Mouse (Mus musculus) yolk sac, embryonic 10.5 days (tissue): ENCODE results near the gene Lmx1b.
A peak's percentile ranks its signal among the peaks of the same experiment; 100 is the strongest.

Source experiments
- DNase-seq: peaks from one replicate; pipeline ENCODE4 v3.0.0-alpha.2; 2017; ENCODE audit warnings: low spot score

The Lmx1b gene

DNA sequence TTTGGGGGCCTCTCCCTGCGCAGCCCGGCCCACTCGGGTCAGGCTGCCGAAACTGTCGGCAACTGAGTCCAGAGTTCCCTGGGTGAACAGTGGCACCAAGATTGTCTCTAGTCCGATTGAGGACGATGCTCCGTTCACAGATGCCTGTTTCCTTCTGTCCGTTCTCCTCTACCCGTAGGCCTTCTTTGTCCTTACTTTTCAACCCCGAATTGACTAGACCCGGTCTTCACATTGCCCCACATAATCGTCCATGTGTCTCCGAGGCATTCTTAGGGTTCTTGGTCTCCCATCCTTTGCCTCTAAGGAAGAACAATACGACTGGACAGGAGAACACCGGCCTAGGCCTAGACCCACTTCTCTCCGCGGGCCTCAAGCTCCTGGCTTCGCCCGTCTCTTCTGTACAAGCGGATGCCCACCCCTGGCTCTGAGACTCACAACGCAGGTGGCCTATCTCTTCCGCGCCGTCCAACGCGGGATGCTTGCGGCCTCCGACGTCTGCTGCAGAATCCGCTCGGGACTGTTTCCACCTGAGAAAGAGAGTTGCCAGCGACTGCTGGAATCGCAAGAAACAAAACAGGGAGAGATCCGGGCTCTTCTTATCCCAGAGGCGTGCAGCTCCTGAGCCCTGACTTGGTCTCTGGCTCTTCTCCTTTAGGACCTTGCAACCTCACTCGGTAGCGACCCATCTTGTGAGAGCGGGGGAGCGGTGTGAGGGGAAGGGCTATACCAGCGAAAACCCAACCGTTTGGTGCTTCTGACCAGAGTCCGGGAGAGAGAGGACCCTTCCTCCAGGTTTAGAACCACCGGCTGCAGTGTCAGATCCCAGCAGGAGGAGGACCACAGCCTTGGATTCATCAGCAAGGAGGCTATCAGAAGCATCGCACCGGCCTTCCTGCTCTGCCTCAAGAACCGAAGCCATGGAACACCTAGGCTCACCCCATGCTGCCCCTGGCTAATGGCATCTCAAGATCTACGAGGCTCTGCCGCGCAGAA, 3.7 kb upstream of the Lmx1b start:
- DNase-seq = no peak

DNA sequence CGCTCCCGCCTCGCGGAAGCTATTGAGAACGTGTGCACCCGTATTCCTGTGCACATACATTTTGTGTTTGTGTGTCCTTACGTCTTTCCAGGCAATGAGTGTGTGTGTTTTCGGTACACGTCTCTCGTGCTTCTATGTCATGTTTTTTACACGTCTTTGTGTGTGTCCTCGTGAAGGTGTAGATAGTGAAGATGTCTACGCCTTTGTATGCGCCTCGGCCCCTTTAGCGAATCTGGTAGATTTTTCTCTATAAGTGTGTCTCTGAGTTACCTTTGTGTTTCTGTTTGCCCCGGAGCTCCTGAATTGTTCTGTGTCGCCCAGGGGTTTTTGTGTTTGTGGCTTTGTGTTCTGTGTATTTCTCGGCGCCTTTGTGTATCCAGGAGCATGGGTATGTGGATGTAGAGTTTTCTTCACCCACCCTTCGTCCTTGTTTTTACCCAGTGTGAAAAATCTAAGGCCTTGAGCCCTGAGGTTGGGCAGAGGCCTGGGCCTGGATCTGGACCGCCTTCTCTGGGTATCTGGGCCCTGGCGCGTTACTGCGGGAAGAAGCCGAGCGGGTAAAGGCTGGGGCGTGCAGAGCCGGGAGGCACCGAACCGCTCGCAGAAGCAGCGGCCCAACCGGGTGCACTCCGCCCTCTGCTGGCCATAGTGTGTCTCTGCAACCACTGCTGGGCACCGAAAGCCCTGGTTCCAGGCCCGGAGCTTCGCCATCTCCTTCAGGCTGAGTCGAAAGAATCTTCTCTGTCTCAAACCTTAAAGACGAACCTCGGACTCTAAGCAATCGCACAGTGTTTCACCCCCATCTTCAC, 2.5 kb upstream of the Lmx1b start:
- no peak for DNase-seq

DNA sequence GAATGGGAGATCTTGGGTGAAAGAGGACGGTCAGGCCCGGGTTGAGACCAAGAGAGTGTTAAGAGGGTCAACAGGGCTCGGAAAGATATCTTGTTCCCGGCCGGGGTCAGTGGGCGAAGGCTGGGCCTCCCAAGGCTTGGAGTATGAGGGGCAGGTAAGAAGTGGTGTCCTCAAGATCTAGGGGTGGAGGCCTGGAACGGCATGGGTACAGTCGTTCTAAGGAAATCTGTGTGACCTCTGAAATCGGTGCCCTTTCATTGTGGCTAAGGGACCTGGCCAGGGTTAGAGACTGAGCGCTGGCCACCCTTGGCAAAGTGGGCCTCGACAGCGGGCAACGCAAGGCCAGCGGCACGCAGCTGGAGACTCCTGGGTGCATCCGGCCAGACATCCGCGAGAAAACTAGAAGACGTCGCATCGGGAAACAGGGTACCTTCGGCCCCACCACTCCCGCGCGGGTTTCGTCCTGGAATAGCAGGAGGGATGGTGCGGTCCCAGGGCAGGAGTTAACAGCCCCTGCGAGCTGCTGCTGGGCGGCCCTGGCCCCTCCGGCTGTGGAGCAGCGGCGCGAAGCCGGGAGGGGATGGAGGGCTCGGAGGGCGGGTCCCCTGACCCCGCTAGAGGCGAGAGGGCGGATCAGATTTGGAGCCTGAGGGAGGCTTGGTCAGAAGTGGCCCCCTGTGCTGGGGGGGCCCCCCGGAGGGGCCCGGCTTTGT, 1.7 kb upstream of the Lmx1b start:
- no peak for DNase-seq

DNA sequence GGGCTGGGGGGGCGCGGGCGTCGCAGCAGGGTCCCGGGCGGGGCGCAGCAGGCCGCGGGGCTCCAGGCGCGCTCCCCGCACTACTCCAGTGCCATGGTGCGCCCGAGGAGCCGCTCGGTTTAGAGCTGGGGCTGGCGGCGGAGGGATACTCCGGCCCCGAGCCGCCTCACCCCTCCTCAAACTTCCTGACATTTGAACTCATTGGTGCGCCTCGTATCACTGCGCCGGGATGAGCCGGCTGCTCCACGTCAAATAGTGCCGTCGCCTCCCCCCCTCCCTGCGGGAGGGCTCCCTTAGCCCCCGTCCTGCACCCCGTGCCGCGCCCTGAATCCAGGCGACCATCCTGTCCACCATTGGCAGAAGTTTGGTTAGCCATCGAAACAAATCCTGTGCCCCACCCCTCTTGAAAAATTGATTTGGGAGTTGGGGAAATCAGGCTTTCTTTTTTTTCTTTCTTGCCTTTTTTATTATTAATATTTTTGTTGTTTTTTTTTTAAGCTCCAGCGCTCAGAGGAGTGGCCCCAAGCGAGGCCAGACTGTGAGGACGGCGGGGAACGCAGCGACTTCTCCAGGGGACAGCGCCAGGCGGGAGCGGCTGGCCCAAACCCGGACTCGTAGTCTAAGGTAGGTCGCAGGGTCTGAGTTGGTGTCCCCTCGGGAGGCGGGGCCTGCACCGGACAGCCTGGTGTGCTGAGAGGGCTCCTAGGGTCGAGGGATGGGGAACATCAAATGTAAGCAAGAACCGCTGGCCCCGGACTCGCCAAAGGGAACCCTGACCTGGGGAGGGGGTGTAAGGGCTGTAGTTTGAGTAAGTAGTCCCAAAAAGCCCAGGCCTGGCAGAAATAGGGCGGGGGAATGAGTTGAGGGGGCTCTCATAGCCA, 907 bp upstream of the Lmx1b start:
- peak; percentile 77 for DNase-seq

DNA sequence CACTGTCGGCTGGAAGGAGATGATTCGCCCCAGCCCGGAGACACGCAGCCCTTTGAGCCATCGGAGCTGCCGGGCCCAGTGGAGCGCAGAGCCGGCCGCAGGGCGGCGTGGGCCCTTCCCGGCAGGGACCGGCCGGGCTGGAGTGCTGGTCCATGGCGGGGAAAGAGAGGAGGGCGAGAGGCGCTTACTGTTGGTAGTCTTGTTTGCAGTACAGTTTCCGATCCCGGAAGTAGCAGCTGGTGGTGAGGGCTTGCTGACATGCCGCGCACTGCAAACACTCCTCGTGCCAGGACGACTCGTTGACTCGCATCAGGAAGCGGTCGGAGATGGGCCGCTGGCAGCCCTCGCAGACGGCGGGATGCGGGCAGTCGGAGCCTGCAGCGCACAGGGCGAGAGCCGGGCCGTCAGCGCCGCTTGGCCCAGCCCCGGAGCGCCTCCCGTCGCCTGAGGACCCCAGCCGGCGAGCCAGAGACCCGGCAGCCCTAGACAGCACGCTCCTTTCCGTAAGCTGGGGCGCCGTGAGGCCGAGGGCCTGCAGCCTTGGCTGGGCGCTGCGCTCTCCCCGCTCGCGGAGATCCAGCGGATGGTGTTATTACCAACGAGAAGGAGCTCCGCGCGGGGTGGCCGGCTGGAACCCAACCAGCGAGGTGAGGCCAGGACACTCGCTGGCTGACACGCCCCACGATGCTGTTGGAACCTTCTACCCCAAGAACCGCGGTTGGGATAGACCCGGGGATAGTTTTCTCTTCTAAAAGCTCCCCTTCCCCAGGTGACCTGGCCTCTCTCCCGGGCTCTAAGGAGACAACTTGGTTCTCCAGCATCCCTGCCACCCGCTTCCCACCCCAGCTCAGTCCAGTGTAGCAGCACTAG, 775 bp downstream of the Lmx1b start:
- DNase-seq = peak; percentile 36

DNA sequence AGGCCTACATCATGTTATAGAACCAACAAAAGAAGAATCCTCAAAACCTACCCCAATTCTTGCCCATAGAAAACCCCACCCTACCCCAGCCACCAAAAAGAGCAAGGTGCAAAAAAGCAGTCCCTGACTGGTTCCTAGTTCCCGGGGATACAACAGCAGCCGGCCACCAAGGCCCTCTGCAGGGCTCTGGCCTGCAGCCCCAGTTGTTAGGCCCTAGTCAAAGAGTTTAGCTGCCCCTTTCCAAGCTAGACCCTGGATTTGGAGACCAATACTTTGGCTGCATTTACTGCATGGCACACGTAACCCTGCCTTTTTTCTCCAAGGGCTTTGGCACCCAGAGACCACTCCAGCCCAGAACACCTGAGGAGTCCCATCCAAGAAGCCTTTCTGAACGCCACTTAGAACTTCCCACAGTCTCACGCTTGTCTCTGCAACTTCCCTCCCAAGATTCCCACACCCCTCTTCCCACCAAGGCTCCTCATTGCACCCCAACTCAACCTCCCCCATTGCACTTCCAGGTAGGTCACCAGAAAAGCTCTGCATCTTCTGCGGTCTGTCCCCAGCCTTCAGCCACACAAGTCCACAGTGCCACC, 2.1 kb downstream of the Lmx1b start:
- DNase-seq = no peak

DNA sequence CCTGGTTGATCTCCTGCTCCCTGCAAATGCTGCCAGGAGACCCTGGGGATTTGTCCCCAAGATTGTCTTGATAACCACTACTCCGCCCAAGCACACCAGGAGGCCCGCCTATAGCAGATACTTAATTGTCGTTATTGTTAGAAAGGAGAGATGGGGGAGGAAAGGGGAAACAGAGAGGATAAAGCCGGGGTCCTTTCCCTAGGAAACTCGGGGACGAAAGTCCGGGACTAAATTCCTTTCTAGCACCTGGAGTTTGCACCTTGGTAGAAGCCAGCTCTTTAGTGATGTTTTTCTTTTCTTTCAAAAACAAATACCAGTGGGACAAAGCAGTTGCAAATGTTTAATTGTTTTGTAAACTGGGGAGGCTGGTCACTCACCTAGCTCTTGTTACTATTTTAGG, 3.0 kb downstream of the Lmx1b start:
- no peak for DNase-seq

DNA sequence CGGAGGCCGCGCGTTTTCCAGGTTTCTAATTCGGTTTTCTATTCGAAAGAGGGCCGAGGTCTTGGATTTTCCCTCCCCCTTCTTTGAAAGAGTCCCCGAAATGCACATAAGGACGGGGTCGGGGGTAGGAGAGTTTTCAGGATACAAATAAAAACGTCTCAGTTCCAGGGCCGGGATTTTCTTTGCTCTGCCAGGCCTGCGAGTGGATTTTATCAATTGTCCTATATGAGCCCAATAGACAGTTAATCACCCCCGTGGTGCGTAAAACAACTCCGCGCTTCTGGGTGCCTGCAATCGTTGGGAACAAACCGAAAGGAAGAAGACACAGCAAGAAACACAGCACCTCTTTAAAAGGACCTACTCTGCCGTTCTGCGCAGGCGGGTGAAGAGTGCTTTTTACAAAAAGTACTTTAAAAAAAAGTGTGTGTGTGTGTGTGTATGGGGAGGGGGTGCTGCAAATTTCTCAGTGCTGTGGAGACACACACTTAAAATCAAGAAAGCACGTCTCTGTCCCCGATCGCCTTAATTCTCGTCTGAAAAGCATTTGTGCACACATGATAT, 3.6 kb downstream of the Lmx1b start:
- no peak for DNase-seq

DNA sequence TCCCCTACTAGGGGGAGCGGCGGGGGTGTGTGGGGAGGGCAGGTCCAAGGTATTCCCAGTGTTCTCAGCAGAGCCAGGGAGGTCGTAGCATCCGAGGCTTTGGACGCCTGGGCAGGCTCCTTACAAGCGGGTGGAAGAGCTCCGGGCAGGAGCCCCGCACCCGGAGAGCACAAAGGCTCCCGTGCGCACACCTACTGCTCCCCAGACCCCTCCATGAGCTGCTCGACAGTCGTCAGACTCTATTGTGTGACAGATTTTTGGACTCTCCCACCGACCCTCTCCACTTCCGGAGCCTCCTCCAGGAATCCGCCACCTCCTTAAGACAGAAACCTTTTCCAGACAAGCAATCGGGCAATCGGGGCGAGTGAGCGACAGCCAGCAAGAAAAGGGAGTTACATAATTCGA, 4.2 kb downstream of the Lmx1b start:
- no peak for DNase-seq

DNA sequence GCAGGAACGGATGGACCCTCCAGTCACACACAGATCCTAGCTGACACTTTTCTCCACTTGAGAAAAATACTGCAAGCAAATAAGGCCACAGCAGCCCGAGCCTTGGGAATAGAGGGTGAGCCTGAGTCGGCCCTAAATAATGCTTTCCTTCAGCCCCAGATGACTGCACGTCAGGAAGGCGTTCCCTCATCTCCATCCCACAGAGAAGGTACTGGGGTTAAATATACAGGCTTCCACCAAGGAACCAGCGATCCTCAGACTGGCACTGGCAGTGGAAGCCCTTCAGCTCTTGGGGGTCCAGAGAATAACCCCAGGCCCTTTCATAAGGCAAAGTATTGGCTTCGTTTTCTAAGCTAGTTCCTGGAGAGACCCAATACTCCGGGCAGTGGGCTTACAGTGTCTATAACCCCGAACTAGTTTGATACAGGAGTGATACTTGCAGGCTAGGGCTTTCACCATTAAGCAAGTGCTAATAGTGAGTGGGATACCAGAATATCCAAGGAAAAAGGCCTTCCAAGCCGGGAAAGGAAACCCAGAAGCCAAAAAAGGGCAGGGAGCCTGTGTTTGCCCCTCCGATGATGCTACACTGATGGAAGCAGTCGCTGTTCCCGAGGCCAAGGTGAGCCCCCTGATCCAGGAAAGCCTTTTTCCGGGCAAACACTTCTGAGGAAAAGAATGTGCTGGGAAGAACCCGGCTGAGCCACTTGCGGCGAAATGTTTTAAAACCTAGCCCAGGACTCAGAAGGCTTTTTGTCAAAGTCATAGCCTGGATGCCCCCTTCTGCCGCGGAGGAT, 4.8 kb downstream of the Lmx1b start:
- no peak for DNase-seq

DNA sequence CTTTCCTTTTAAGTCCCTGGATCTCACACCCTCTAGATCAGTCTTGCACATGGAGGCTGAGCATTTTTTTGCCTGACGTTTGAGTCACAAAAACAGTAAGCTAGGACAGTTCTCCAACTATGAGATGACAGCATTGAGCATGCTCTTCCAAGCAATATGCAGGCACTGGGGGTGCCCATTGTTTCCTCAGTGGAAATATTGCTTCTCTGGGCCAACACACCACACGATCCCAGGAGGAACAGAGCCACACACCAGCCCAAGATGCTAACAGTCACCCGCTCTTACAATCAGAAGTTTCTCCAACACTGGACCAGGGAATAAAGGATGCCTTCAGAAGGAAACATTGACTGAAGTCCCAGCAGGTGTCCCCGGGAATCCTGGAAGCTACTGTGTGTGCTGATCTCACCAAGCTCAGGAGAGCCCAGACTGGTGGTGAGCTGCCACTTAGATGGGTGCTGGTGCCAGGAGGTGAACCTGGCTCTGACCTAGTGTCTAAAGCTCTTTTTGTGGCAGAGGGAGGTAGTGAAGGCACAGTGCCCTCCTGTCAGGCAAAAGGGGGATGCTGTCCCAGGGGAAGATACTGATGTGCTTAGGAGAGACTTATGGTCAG, 5.7 kb downstream of the Lmx1b start:
- DNase-seq = no peak

DNA sequence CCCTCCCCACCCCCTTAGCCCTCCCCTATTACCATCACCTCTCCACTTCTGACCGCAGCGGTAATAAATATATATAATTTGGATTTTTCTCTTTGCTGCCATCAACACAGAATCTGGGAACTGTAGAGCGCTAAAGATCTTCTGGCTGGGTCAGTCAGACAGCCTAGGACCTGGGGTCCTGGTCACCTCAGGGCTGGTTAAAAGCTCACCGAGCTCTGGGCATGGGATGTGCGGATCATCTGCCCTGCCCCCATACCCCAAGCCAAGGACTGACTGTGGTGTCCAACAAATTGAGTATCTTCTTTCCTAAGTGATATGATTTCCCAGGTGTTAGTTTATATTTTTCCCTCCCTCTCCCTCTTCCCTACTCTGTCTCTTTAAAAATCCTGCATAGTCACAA, 6.4 kb downstream of the Lmx1b start:
- DNase-seq = no peak

DNA sequence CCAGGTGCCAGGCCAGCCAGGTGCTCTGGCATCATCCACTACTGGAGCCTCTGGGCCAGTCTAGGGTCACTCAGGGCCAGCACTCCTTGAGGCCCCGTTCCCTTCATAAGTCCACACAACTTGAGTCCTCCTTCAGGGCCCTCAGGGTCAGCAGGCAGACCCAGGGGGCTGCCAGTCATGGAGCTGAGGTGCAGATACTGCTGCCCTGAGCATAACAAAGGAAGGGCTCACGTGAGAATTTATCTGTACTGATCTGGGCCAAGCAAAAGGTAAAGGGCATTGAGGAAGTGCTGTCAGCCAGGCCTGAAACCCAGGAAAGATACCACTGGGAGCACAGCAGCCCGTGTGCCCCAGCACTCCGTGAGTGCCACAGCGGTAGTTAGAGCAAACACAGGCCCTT, 7.1 kb downstream of the Lmx1b start:
- no peak for DNase-seq

DNA sequence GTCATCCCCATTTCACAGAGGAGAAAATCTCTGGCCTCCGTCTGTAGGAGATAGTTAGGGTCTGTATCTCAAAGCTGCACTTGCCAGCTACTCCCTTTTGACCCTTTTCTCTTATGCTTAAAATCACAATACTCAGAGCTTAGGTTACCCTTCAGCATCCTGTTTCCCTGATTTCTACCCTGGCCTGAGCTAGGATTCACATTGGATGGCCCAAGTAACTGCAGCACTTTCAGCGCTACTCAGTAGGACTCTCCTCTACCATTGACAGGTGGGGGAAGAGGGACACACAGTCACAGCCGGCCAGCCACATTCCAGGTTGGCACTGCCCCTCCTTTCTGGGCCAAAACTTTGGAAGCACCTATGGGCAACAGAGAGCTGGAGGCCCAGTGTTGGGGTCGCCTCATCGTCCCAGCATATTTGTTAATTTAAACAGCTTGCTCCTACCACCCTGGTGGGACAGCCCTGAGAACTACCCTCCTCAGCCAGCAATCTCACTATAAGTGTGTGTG, 7.7 kb downstream of the Lmx1b start:
- no peak for DNase-seq

DNA sequence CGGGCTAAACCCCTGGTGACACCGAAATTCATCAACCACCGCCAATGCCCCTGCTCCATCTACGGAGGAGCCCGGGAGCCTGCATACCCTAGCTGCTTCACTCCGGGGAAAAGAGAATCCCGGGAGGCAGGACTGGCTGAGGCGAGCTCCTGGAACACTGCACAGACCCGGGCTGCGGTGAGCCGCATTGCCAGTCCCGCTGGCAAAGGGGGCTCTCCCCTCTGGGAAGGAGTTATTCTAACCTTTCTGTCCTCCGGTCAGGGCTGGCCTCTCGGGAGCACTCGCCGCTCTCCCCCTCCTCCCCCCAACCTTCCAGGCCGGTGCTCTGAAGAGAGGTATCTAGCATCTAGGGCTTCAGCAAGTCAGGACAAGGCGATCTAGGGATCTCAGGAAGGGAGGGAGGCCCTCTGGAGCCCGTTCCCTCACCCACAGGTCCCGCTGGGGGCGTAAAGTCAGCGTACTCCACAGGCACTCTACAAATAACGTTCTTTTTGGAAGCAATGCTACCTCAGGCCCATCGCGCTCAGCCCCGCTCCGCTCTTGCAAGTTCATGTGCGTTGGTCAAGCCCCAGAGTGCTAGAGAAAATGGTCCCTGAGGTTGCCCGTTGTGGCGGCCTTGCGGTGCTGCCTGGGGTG, 8.5 kb downstream of the Lmx1b start:
- no peak for DNase-seq

DNA sequence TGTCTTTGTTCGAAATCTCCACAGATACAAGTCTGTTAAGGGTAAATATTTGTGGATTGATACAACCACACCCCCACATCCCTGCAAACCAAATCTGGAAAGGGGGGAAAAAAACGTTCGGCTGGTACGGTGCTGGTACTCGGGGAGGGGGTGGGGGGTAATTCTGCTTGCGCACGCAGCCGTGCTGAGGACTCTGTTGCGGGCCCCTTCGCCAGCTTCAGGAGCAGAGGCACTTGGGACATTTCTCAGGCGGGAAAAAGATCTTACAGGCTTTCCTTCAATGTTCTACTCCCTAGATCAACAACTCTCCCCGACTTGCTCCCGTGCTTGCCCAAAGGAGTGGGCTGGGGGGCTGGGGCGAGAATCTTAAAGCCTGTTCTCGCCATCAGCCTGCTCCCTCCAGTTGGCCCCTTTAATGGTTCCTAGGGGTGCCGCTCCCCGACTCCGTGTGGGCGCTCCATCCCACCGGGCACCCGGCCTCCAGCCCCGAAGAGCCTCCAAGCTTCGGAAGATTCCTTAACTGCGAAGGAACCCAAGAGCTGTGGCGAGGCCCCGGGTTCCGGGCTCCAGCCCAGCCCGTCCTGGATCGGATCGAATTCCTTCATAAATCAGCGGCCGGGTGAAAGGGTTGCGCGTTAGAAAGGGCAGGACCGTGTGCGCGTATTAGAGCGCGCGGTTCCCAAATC, 9.1 kb downstream of the Lmx1b start:
- DNase-seq = no peak
